Mouse (Mus musculus) lung, postnatal 0 days (tissue): ENCODE data around the gene Ablim1.

Experiments used
- CTCF ChIP-seq: IDR thresholded peaks from 2 replicates; pipeline ENCODE4 v1.5.1; 2016; ENCODE audit warnings: antibody characterized with exemption, mild to moderate bottlenecking
- EP300 ChIP-seq: IDR thresholded peaks from 2 replicates; pipeline ENCODE4 v1.6.1; 2016; ENCODE audit warnings: antibody characterized with exemption, mild to moderate bottlenecking, control low read depth

DNA sequence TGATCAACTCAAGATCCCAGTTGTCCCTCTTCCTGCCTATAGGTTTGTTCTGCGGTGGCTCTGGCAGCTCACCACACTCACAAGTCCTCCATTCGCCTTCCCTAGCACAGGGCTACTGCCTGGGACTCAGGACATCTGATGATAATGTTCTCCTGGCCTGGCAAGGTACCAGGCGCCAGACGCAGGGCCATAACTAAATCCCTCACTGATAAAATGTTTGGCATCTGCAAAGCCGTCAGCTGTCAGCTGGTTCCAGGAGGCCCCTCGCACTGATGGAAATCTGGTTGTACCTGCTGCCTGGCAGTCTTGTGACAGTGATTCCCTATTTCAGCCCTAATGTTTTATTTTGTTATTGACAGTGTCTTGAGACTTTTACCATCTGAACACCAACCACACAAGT is 74.5 kb downstream of the Ablim1 start:
- TF ChIP-seq CTCF (no peak), EP300 (no peak)
